Mouse (Mus musculus): ENCODE data around the gene Arhgap10. TPM values are rescaled to one million over a fixed set of nuclear protein-coding genes. Genes with fewer than 3 reads are reported as not detected.

Arhgap10 gene
- 3.8 and 4.3 TPM in 2 replicates for polyA plus RNA-seq (2012; rRNA removed)

DNA sequence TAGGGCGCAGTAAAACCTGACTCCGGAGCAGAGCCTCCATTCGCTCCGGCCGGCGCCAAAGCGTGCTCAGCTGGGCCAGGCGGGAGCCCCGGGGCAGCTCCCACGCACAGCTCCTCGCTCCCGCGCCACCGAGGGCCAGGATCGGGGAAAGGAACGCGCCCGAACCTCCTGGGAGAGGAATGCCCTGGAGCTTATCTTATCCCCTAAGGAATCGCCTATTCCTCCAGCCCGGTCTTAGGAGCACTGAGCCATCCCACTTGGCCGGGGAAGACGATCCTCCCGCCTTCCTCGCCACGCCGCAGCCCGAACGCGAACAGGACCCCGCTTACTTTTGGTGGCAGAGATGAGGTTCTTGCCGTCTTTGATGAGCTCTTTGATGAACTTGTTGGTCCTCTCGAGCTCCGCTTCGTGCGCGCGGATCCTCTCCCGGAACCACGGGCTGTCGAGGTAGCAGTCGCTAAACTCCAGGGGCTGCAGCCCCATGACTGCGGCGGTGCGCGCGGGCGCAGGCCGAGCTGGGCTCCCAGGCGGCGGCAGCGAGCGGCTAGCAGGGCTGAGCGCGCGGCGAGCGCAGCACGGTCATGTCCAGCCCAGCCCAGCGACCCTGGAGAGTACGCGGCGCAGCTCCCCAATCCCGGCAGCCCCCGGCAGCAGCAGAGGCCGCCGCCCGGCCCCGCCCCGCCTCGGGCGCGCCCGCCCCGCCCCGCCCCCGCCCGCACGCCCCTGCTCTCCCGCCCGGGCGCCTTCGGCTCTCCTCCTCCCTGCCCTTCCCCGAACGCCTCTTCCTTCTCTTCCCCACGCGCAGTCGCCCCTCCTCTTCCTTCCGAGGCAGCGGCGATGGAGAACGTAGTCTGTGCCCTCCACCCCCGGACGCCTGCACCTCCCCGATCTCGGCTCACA is at the start of gene Arhgap10:
TSS of gene Arhgap10 (minus strand) at position 653 of the 900 bp plus-strand sequence.

DNA sequence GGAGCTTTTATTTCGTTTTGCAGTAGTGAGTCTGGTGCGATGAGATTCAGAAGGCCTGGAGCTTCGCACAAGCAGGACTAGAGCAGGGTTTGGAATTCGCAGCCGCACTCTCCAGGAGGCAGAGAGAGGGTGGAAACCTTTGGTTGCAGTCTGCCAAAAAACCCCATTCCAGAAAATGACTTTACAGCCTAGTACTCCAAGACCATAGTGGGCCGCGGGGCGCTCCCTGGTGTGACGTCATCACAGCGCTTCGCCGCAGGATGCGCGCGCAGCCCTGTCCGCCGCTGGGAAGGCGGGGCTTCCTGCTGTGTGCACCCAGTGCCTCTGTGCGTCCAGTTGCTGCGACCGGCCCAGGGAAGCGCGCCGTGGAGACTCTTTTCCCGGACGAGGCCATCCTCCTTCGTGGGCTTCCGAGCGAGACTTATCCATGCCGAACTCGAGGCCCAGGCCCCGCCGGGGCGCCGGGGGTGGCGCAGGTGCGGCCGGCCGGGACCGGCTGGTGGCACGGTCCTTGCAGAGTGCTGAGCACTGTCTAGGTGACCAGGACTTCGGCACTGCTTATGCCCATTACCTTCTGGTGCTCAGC is 31.5 kb upstream of the Arhgap10 start, which contains the start of gene Prmt9:
TSS of gene Prmt9 (plus strand) at position 277 of the 586 bp plus-strand sequence.

Other genes with a start within 250 kb of the Arhgap10 start
- gene Prmt9, start 31.4 kb upstream of the Arhgap10 start, polyA plus RNA-seq (2012; rRNA removed), result 25.1 and 26.6 TPM in 2 replicates
- gene Tmem184c, start 92.7 kb upstream of the Arhgap10 start, polyA plus RNA-seq (2012; rRNA removed), result 49.7 and 52.8 TPM in 2 replicates
- 5.7 and 6.8 TPM in 2 replicates for gene Ednra, start 206.5 kb upstream of the Arhgap10 start, polyA plus RNA-seq (2012; rRNA removed)